Mouse (Mus musculus) lung, adult 2 months (tissue): ENCODE measurements around the gene Cd83.

Experiments
- CTCF ChIP-seq: fragments of 200-500 bp; IDR thresholded peaks from 2 replicates; pipeline ENCODE4 v1.5.1; 2011; ENCODE audit warnings: mild to moderate bottlenecking, low read length, control low read depth; ENCODE audit not compliant: insufficient read depth
- POLR2A ChIP-seq: fragments of 200-500 bp; IDR thresholded peaks from 2 replicates; pipeline ENCODE4 v1.6.1; 2011; ENCODE audit warnings: low read depth, mild to moderate bottlenecking, control low read depth, low read length, borderline replicate concordance; ENCODE audit errors: extremely low read depth

DNA sequence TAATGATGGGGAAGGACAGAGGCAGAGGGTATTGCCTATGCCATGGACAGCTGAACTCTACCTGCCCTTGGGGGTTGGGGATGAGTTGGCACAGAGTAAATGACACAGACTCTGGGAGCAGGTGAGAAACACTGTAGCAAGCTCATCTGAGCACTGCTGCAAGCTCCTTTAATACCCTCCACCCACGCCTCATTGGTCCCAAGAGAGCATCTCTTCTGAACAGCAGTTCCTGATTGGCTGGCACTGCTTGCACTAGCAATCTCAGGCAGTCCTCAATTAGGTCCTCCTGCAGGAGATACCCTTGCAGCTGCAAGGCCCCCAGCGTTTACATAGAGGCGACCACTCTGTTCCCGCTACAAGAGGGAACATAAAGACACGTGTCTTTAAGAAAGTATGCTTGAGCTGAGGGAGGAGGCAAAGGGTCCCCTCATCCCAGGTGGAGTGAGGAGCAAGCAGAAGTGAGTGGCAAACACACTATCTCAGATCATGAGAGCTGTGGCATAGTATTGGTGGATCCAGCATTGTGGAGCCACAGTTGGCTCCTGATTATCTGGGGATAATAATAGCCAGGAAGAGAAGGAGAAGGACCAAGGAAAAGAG is 20.7 kb downstream of the Cd83 start:
- TF ChIP-seq POLR2A (no peak), CTCF (no peak)
